Mouse (Mus musculus) liver, embryonic 18 days (tissue): Measurements from ENCODE around the gene Hpgds. TPM values are rescaled to one million over a fixed set of nuclear protein-coding genes. Genes with fewer than 3 reads are reported as not detected.

ENCODE experiments used
- polyA plus RNA-seq: library from polyadenylated mRNA; depleted of rRNA; stranded (reverse); fragments of >200 nt; gene quantifications from 2 replicates; pipeline ENCODE4 v1.2.3, GENCODE M21; 2012; rRNA removed

The Hpgds gene
- polyA plus RNA-seq = 1.7 and 2.6 TPM in 2 replicates

GRCm38 (mm10) chr6:65144621-65145205 lies at the start of gene Hpgds:
Gene Hpgds, minus strand, starts transcription at chr6:65144908.

Other genes with a start within 250 kb of the Hpgds start
- gene Smarcad1, start 102.3 kb downstream of the Hpgds start, polyA plus RNA-seq = 10.8 and 10.9 TPM in 2 replicates
- gene C130060K24Rik, start 236.2 kb upstream of the Hpgds start, polyA plus RNA-seq = not detected in 2 replicates